Mouse (Mus musculus): Measurements from ENCODE around the gene Zfp74. TPM values are rescaled to one million over a fixed set of nuclear protein-coding genes. Genes with fewer than 3 reads are reported as not detected.

The Zfp74 gene
- polyA plus RNA-seq, 1 experiment: 17.3 TPM

GRCm38 (mm10) chr7:29941027-29941426, 12.9 kb downstream of the Zfp74 start:
- 72% methylated on average over 11 of the region's 11 CpGs for WGBS
- DNase-seq: no peak
- TF ChIP-seq POLR2A (IDR thresholded peaks at IDR 0.05; ENCODE audit: borderline replicate concordance, insufficient read depth, low read length): no peak
- no peak for TF ChIP-seq CTCF (IDR thresholded peaks at IDR 0.05; ENCODE audit: borderline replicate concordance, insufficient read depth, low read depth, low read length)
- Histone ChIP-seq H3K27ac (ENCODE audit: insufficient read depth, low read length) (no peak overlapping the region), H3K4me1 (ENCODE audit: control insufficient read depth, insufficient read depth, low read length) (no peaks in the 10 kb centered on the region; the same call in 1 of the 2 replicates), H3K27me3 (ENCODE audit: control insufficient read depth, insufficient read depth, low read length) (no peaks in the 10 kb centered on the region), H3K4me3 (replicated peaks; ENCODE audit: insufficient read depth, low read depth, low read length) (no peak overlapping the region)

- TF ChIP-seq POLR2A (IDR thresholded peaks at IDR 0.05; ENCODE audit: borderline replicate concordance, insufficient read depth, low read length): no peak
- TF ChIP-seq CTCF (IDR thresholded peaks at IDR 0.05; ENCODE audit: borderline replicate concordance, insufficient read depth, low read depth, low read length): no peak
- 78% methylated on average over 6 of the region's 6 CpGs for WGBS
- Histone ChIP-seq H3K27ac (ENCODE audit: insufficient read depth, low read length) (no peak overlapping the region), H3K4me1 (ENCODE audit: control insufficient read depth, insufficient read depth, low read length) (no peaks in the 10 kb centered on the region; the same call in 1 of the 2 replicates), H3K27me3 (ENCODE audit: control insufficient read depth, insufficient read depth, low read length) (no peaks in the 10 kb centered on the region), H3K4me3 (replicated peaks; ENCODE audit: insufficient read depth, low read depth, low read length) (no peak overlapping the region)
- DNase-seq: no peak
Observed at GRCm38 (mm10) chr7:29938856-29939255, 15.0 kb downstream of the Zfp74 start.

GRCm38 (mm10) chr7:29922780-29923179, 31.1 kb downstream of the Zfp74 start:
- H3K27ac ChIP-seq (ENCODE audit: insufficient read depth, low read length): no peak overlapping the region
- no peak for DNase-seq
- no peaks in the 10 kb centered on the region for H3K27me3 ChIP-seq (ENCODE audit: control insufficient read depth, insufficient read depth, low read length)
- WGBS: 78% methylated on average over 2 of the region's 2 CpGs
- no peak for TF ChIP-seq CTCF (IDR thresholded peaks at IDR 0.05; ENCODE audit: borderline replicate concordance, insufficient read depth, low read depth, low read length)
- TF ChIP-seq POLR2A (IDR thresholded peaks at IDR 0.05; ENCODE audit: borderline replicate concordance, insufficient read depth, low read length): no peak
- H3K4me1 ChIP-seq (ENCODE audit: control insufficient read depth, insufficient read depth, low read length): no peaks in the 10 kb centered on the region
- no peak overlapping the region for H3K4me3 ChIP-seq (replicated peaks; ENCODE audit: insufficient read depth, low read depth, low read length)

GRCm38 (mm10) chr7:29921439-29922093, 32.3 kb downstream of the Zfp74 start:
- Histone ChIP-seq H3K27ac (ENCODE audit: insufficient read depth, low read length) (no peak overlapping the region), H3K4me3 (replicated peaks; ENCODE audit: insufficient read depth, low read depth, low read length) (no peak overlapping the region), H3K4me1 (ENCODE audit: control insufficient read depth, insufficient read depth, low read length) (no peaks in the 10 kb centered on the region), H3K27me3 (ENCODE audit: control insufficient read depth, insufficient read depth, low read length) (no peaks in the 10 kb centered on the region)
- no peak for TF ChIP-seq POLR2A (IDR thresholded peaks at IDR 0.05; ENCODE audit: borderline replicate concordance, insufficient read depth, low read length)
- no peak for TF ChIP-seq CTCF (IDR thresholded peaks at IDR 0.05; ENCODE audit: borderline replicate concordance, insufficient read depth, low read depth, low read length)
- DNase-seq: no peak
- 85% methylated on average over 6 of the region's 6 CpGs for whole genome bisulfite sequencing

GRCm38 (mm10) chr7:29918062-29918453, 35.8 kb downstream of the Zfp74 start:
- no peaks in the 10 kb centered on the region for H3K4me1 ChIP-seq (ENCODE audit: control insufficient read depth, insufficient read depth, low read length)
- 93% methylated on average over 4 of the region's 4 CpGs for WGBS
- no peak for DNase-seq
- H3K27me3 ChIP-seq (ENCODE audit: control insufficient read depth, insufficient read depth, low read length): no peaks in the 10 kb centered on the region
- H3K27ac ChIP-seq (ENCODE audit: insufficient read depth, low read length): no peak overlapping the region
- no peak overlapping the region for H3K4me3 ChIP-seq (replicated peaks; ENCODE audit: insufficient read depth, low read depth, low read length)
- TF ChIP-seq CTCF (IDR thresholded peaks at IDR 0.05; ENCODE audit: borderline replicate concordance, insufficient read depth, low read depth, low read length) (no peak), POLR2A (IDR thresholded peaks at IDR 0.05; ENCODE audit: borderline replicate concordance, insufficient read depth, low read length) (no peak)

- DNase-seq: no peak
- Histone ChIP-seq H3K27ac (ENCODE audit: insufficient read depth, low read length) (no peak overlapping the region), H3K4me1 (ENCODE audit: control insufficient read depth, insufficient read depth, low read length) (no peaks in the 10 kb centered on the region), H3K27me3 (ENCODE audit: control insufficient read depth, insufficient read depth, low read length) (no peaks in the 10 kb centered on the region), H3K4me3 (replicated peaks; ENCODE audit: insufficient read depth, low read depth, low read length) (no peak overlapping the region)
- TF ChIP-seq POLR2A (IDR thresholded peaks at IDR 0.05; ENCODE audit: borderline replicate concordance, insufficient read depth, low read length): no peak
- no peak for TF ChIP-seq CTCF (IDR thresholded peaks at IDR 0.05; ENCODE audit: borderline replicate concordance, insufficient read depth, low read depth, low read length)
- WGBS: 73% methylated on average over 6 of the region's 6 CpGs
Observed at GRCm38 (mm10) chr7:29917371-29918061, 36.4 kb downstream of the Zfp74 start.

GRCm38 (mm10) chr7:29912172-29912571, 41.7 kb downstream of the Zfp74 start:
- H3K27me3 ChIP-seq (ENCODE audit: control insufficient read depth, insufficient read depth, low read length): no peaks in the 10 kb centered on the region
- DNase-seq: no peak
- TF ChIP-seq CTCF (IDR thresholded peaks at IDR 0.05; ENCODE audit: borderline replicate concordance, insufficient read depth, low read depth, low read length): no peak
- TF ChIP-seq POLR2A (IDR thresholded peaks at IDR 0.05; ENCODE audit: borderline replicate concordance, insufficient read depth, low read length): no peak
- 91% methylated on average over 13 of the region's 13 CpGs for WGBS
- H3K4me3 ChIP-seq (replicated peaks; ENCODE audit: insufficient read depth, low read depth, low read length): no peak overlapping the region
- no peak overlapping the region for H3K27ac ChIP-seq (ENCODE audit: insufficient read depth, low read length)
- peaks cover 2% of the 10 kb centered on the region; the same call in 1 of the 2 replicates for H3K4me1 ChIP-seq (ENCODE audit: control insufficient read depth, insufficient read depth, low read length)

GRCm38 (mm10) chr7:29910252-29910651, 43.6 kb downstream of the Zfp74 start:
- no peak overlapping the region for H3K4me3 ChIP-seq (replicated peaks; ENCODE audit: insufficient read depth, low read depth, low read length)
- no peaks in the 10 kb centered on the region for H3K27me3 ChIP-seq (ENCODE audit: control insufficient read depth, insufficient read depth, low read length)
- no peak overlapping the region for H3K27ac ChIP-seq (ENCODE audit: insufficient read depth, low read length)
- WGBS: 39% methylated on average over 2 of the region's 2 CpGs
- TF ChIP-seq POLR2A (IDR thresholded peaks at IDR 0.05; ENCODE audit: borderline replicate concordance, insufficient read depth, low read length): no peak
- no peak for TF ChIP-seq CTCF (IDR thresholded peaks at IDR 0.05; ENCODE audit: borderline replicate concordance, insufficient read depth, low read depth, low read length)
- peaks cover 2% of the 10 kb centered on the region; the same call in 1 of the 2 replicates for H3K4me1 ChIP-seq (ENCODE audit: control insufficient read depth, insufficient read depth, low read length)
- no peak for DNase-seq

All from cerebellum, adult 2 months (tissue).